Mouse (Mus musculus) kidney, postnatal 0 days (tissue): ENCODE results near the gene Rnaseh1. TPM values are rescaled to one million over a fixed set of nuclear protein-coding genes. Genes with fewer than 3 reads are reported as not detected.

Source experiments
- ATAC-seq: fragments of 200-750 bp; cut with Nextera tagmentation; replicated peaks from 2 replicates; pipeline ENCODE4 v1.8.0; 2017; ENCODE audit warnings: low read depth, moderate number of reproducible peaks, moderate TSS enrichment, moderate library complexity; ENCODE audit not compliant: low FRiP score
- DNase-seq: peaks from one replicate; pipeline ENCODE4 v3.0.0-alpha.2; 2016; ENCODE audit warnings: low spot score
- H3K27ac ChIP-seq: fragments of 300-500 bp; sonication (generic); 2 replicates; pipeline ENCODE4 v1.5.1; 2014; ENCODE audit warnings: mild to moderate bottlenecking
- H3K27me3 ChIP-seq: fragments of 300-500 bp; sonication (generic); 2 replicates; pipeline ENCODE4 v1.6.1; 2014; ENCODE audit warnings: low read length, mixed read lengths; ENCODE audit not compliant: insufficient read depth
- H3K36me3 ChIP-seq: fragments of 300-500 bp; sonication (generic); 2 replicates; pipeline ENCODE4 v1.6.1; 2014; ENCODE audit warnings: low read length, mixed read lengths; ENCODE audit not compliant: insufficient read depth
- H3K4me1 ChIP-seq: fragments of 300-500 bp; sonication (generic); replicated peaks from 2 replicates; pipeline ENCODE4 v1.6.1; 2014; ENCODE audit warnings: antibody characterized with exemption, low read length, mixed read lengths; ENCODE audit not compliant: insufficient read depth
- H3K4me2 ChIP-seq: fragments of 300-500 bp; sonication (generic); 2 replicates; pipeline ENCODE4 v1.6.1; 2014; ENCODE audit warnings: mild to moderate bottlenecking, low read length, moderate library complexity, mixed read lengths
- H3K4me3 ChIP-seq: fragments of 300-500 bp; sonication (generic); replicated peaks from 2 replicates; pipeline ENCODE4 v1.5.1; 2014; ENCODE audit warnings: low read depth, low read length
- H3K9ac ChIP-seq: fragments of 300-500 bp; sonication (generic); 2 replicates; pipeline ENCODE4 v1.6.1; 2014; ENCODE audit warnings: low read depth, low read length
- H3K9me3 ChIP-seq: fragments of 300-500 bp; sonication (generic); replicated peaks from 2 replicates; pipeline ENCODE4 v1.6.1; 2016; ENCODE audit warnings: low read length, inconsistent platforms, mixed read lengths
- CTCF ChIP-seq: IDR thresholded peaks from 2 replicates; pipeline ENCODE4 v1.5.1; 2016; ENCODE audit warnings: antibody characterized with exemption, low read depth, mild to moderate bottlenecking, moderate library complexity
- WGBS: fragments of 180-500 bp; shearing (Covaris S2); extraction: QIAGEN DNeasy Blood & Tissue Kit; methylation state at CpG from one replicate; pipeline ENCODE4 v1.1.7; 2014; 5-methylcytosine and 5-hydroxymethylcytosine counted together
- polyA plus RNA-seq: library from polyadenylated mRNA; unstranded; fragments of >200 nt; fragmentation: Nextera tagmentation; extraction: Ambion mirVana; gene quantifications from 2 replicates; pipeline ENCODE4 v1.2.1, GENCODE M21; 2015

Gene Rnaseh1
- polyA plus RNA-seq, 1 experiment from 2014 or later = 23.7 TPM

GRCm38 (mm10) chr12:28638778-28639177 lies 10.6 kb upstream of the Rnaseh1 start:
- no peak overlapping the region for H3K4me3 ChIP-seq
- H3K9ac ChIP-seq = no peak overlapping the region
- H3K27me3 ChIP-seq = no peaks in the 10 kb centered on the region
- H3K9me3 ChIP-seq = no peaks in the 10 kb centered on the region
- peaks cover 5% of the 10 kb centered on the region; the same call in 1 of the 2 replicates for H3K4me1 ChIP-seq
- H3K36me3 ChIP-seq = no peaks in the 10 kb centered on the region
- peak; percentile 30 for TF ChIP-seq CTCF
- no peak overlapping the region for H3K4me2 ChIP-seq
- WGBS = 68% methylated on average over 2 of the region's 2 CpGs
- DNase-seq (no peak), ATAC-seq (no peak)
- no peak overlapping the region for H3K27ac ChIP-seq

- Histone ChIP-seq H3K9me3 (no peaks in the 10 kb centered on the region), H3K4me2 (no peak overlapping the region), H3K27me3 (no peaks in the 10 kb centered on the region), H3K4me1 (peaks cover 7% of the 10 kb centered on the region), H3K36me3 (peaks cover 24% of the 10 kb centered on the region), H3K4me3 (no peak overlapping the region), H3K27ac (no peak overlapping the region), H3K9ac (no peak overlapping the region)
- DNase-seq = no peak
- 76% methylated on average over 4 of the region's 4 CpGs for WGBS
- ATAC-seq = no peak
- no peak for TF ChIP-seq CTCF
Measured at GRCm38 (mm10) chr12:28662628-28663027, 13.2 kb downstream of the Rnaseh1 start.

- H3K4me3 ChIP-seq = no peak overlapping the region
- H3K9me3 ChIP-seq = no peaks in the 10 kb centered on the region
- H3K27me3 ChIP-seq = no peaks in the 10 kb centered on the region
- 61% methylated on average over 4 of the region's 4 CpGs for WGBS
- ATAC-seq = no peak
- H3K4me2 ChIP-seq = no peak overlapping the region
- H3K27ac ChIP-seq = no peak overlapping the region
- DNase-seq = no peak
- peaks cover 7% of the 10 kb centered on the region for H3K4me1 ChIP-seq
- H3K9ac ChIP-seq = no peak overlapping the region
- H3K36me3 ChIP-seq = no peaks in the 10 kb centered on the region
- no peak for TF ChIP-seq CTCF
Measured at GRCm38 (mm10) chr12:28666734-28667133, 17.3 kb downstream of the Rnaseh1 start.

GRCm38 (mm10) chr12:28667287-28667686 lies 17.9 kb downstream of the Rnaseh1 start:
- DNase-seq = peak; percentile 22
- Histone ChIP-seq H3K4me3 (no peak overlapping the region), H3K27ac (no peak overlapping the region), H3K4me1 (peaks cover 7% of the 10 kb centered on the region), H3K9me3 (no peaks in the 10 kb centered on the region), H3K27me3 (no peaks in the 10 kb centered on the region), H3K9ac (0 out of 2 replicates have a peak overlapping the region, but pooled peaks have one; percentile 40), H3K4me2 (no peak overlapping the region), H3K36me3 (no peaks in the 10 kb centered on the region)
- TF ChIP-seq CTCF = no peak
- no peak for ATAC-seq
- WGBS = 27% methylated on average over 8 of the region's 8 CpGs

GRCm38 (mm10) chr12:28674038-28674720 lies 24.8 kb downstream of the Rnaseh1 start:
- Histone ChIP-seq H3K9ac (no peak overlapping the region), H3K4me2 (peak overlapping the region; percentile 66), H3K27me3 (no peaks in the 10 kb centered on the region), H3K36me3 (peaks cover 4% of the 10 kb centered on the region; the same call in 1 of the 2 replicates), H3K4me1 (peaks cover 8% of the 10 kb centered on the region), H3K4me3 (peak overlapping the region; percentile 64; the same call in 1 of the 2 replicates), H3K27ac (0 out of 2 replicates have a peak overlapping the region, but pooled peaks have one; percentile 93), H3K9me3 (no peaks in the 10 kb centered on the region)
- peak; percentile 33; the same call in 1 of the 2 replicates for TF ChIP-seq CTCF
- DNase-seq (no peak), ATAC-seq (no peak)
- WGBS = 88% methylated on average over 10 of the region's 10 CpGs

- peak; percentile 94 for ATAC-seq
Measured at GRCm38 (mm10) chr12:28675121-28675924, 25.9 kb downstream of the Rnaseh1 start, which contains the start of gene Adi1. TSS of gene Adi1 (plus strand) at chr12:28675231.

More at GRCm38 (mm10) chr12:28675121-28675924, 25.9 kb downstream of the Rnaseh1 start, which contains the start of gene Adi1:
- peak within 1 kb of the TSS; percentile 93 for H3K27ac ChIP-seq
- H3K4me3 ChIP-seq = peak within 1 kb of the TSS; percentile 64
- WGBS = 2% methylated on average over 53 of the region's 53 CpGs
- H3K36me3 ChIP-seq = peaks cover 8% of the 10 kb centered on the region; the same call in 1 of the 2 replicates
- H3K4me2 ChIP-seq = peak within 1 kb of the TSS; percentile 66
- no peaks in the 10 kb centered on the region for H3K27me3 ChIP-seq
- peak; percentile 88 for DNase-seq
- TF ChIP-seq CTCF = no peak
- no peaks in the 10 kb centered on the region for H3K9me3 ChIP-seq
- H3K4me1 ChIP-seq = peaks cover 8% of the 10 kb centered on the region
- peak within 1 kb of the TSS; percentile 62 for H3K9ac ChIP-seq
